Mouse (Mus musculus) kidney, adult 2 months (tissue): ENCODE results near the gene Znfx1.

Experiments used
- CTCF ChIP-seq: fragments of 200-500 bp; conservative IDR thresholded peaks from 2 replicates; pipeline ENCODE4 v1.5.1; 2011; ENCODE audit warnings: low read depth, mild to moderate bottlenecking, control low read depth, low read length, moderate library complexity, mixed read lengths; ENCODE audit not compliant: insufficient read depth, insufficient read length
- POLR2A ChIP-seq: fragments of 200-500 bp; IDR thresholded peaks from one replicate; pipeline ENCODE4 v1.6.1; 2011; ENCODE audit warnings: low read depth, low read length, control low read depth

- TF ChIP-seq POLR2A: no peak
- TF ChIP-seq CTCF: no peak
Measured at GRCm38 (mm10) chr2:167090271-167090670, 27.5 kb upstream of the Znfx1 start.
